Mouse (Mus musculus) CH12.LX (cell line): ENCODE data around the gene Palm2. TPM values are rescaled to one million over a fixed set of nuclear protein-coding genes. Genes with fewer than 3 reads are reported as not detected.

ENCODE experiments used
- DNase-seq: peaks from one replicate; pipeline ENCODE4 v3.0.0-alpha.2; 2013; ENCODE audit errors: extremely low read depth
- H3K27ac ChIP-seq: 2 replicates; pipeline ENCODE4 v1.5.1; 2012; ENCODE audit warnings: low read depth, mild to moderate bottlenecking, control low read depth, moderate library complexity; ENCODE audit not compliant: insufficient read depth
- H3K27me3 ChIP-seq: replicated peaks from 2 replicates; pipeline ENCODE3; 2012; ENCODE audit warnings: inconsistent platforms
- H3K36me3 ChIP-seq, 2 experiments: replicated peaks in 1 of 2; 2 replicates each; pipeline versions ENCODE3 to v1.6.1; 2012; ENCODE audit warnings: inconsistent platforms in 1 of 2, low read length in 1 of 2, mild to moderate bottlenecking in 1 of 2, mixed read lengths in 1 of 2, moderate library complexity in 1 of 2; ENCODE audit not compliant: control insufficient read depth in 1 of 2, insufficient read depth in 1 of 2
- H3K4me1 ChIP-seq, 2 experiments: 2 replicates each; pipeline ENCODE4 v1.6.1; 2012; ENCODE audit warnings: inconsistent platforms in 1 of 2, moderate library complexity in 1 of 2; ENCODE audit not compliant: insufficient read depth in 2 of 2, control insufficient read depth in 1 of 2
- H3K4me2 ChIP-seq: 2 replicates; pipeline ENCODE4 v1.6.1; 2012; ENCODE audit warnings: low read depth, mild to moderate bottlenecking, control low read depth; ENCODE audit not compliant: poor library complexity, insufficient read depth, severe bottlenecking
- H3K4me3 ChIP-seq, 3 experiments: fragments of 150-350 bp in 1 of 3; sonication (generic) in 1 of 3; replicated peaks in 1 of 3; 2 replicates each; pipeline versions ENCODE3 to v1.5.1; 2011 to 2012; ENCODE audit warnings: low read depth in 2 of 3, low read length in 2 of 3, mild to moderate bottlenecking in 2 of 3, moderate library complexity in 2 of 3, control low read depth in 1 of 3, improper control_type of control experiment in 1 of 3, inconsistent platforms in 1 of 3, mixed read lengths in 1 of 3; ENCODE audit not compliant: poor library complexity in 1 of 3
- H3K79me2 ChIP-seq: replicated peaks from 2 replicates; pipeline ENCODE4 v1.6.1; 2012; ENCODE audit warnings: mild to moderate bottlenecking, moderate library complexity; ENCODE audit not compliant: control insufficient read depth, poor library complexity, insufficient read depth, severe bottlenecking; ENCODE audit errors: extremely low read depth
- H3K9ac ChIP-seq: 2 replicates; pipeline ENCODE4 v1.6.1; 2012; ENCODE audit warnings: low read depth, mild to moderate bottlenecking, control low read depth, moderate library complexity; ENCODE audit not compliant: insufficient read depth
- H3K9me3 ChIP-seq: replicated peaks from 2 replicates; pipeline ENCODE3; 2012; ENCODE audit warnings: low read length, inconsistent platforms, mixed read lengths
- CHD2 ChIP-seq: IDR thresholded peaks from 2 replicates; pipeline ENCODE4 v1.6.1; 2011; ENCODE audit warnings: low read length, improper control_type of control experiment
- CTCF ChIP-seq, 2 experiments: IDR thresholded peaks in 1 of 2; conservative IDR thresholded peaks in 1 of 2; 2 replicates each; pipeline ENCODE4 v1.5.1; 2011 to 2012; ENCODE audit warnings: low read depth in 2 of 2, low read length in 2 of 2, improper control_type of control experiment in 1 of 2, inconsistent platforms in 1 of 2, mild to moderate bottlenecking in 1 of 2, moderate library complexity in 1 of 2
- ELF1 ChIP-seq: IDR thresholded peaks from 2 replicates; pipeline ENCODE4 v1.6.1; 2014; ENCODE audit warnings: low read depth, mild to moderate bottlenecking, inconsistent platforms, low read length, improper control_type of control experiment
- EP300 ChIP-seq: IDR thresholded peaks from 2 replicates; pipeline ENCODE4 v1.6.1; 2011; ENCODE audit warnings: low read length, improper control_type of control experiment
- ETS1 ChIP-seq: conservative IDR thresholded peaks from 2 replicates; pipeline ENCODE4 v1.6.1; 2012; ENCODE audit warnings: low read depth, mild to moderate bottlenecking, inconsistent platforms, low read length, improper control_type of control experiment, moderate library complexity
- HCFC1 ChIP-seq: IDR thresholded peaks from 2 replicates; pipeline ENCODE4 v1.6.1; 2012; ENCODE audit warnings: low read depth, mild to moderate bottlenecking, inconsistent platforms, low read length, improper control_type of control experiment
- IRF4 ChIP-seq: IDR thresholded peaks from 2 replicates; pipeline ENCODE4 v1.6.1; 2014; ENCODE audit warnings: low read depth, mild to moderate bottlenecking, inconsistent platforms, low read length, improper control_type of control experiment
- JUN ChIP-seq: IDR thresholded peaks from 2 replicates; pipeline ENCODE4 v1.6.1; 2011; ENCODE audit warnings: low read depth, mild to moderate bottlenecking, low read length, improper control_type of control experiment, moderate library complexity; ENCODE audit not compliant: insufficient read depth
- JUND ChIP-seq: conservative IDR thresholded peaks from 2 replicates; pipeline ENCODE4 v1.6.1; 2011; ENCODE audit warnings: low read depth, low read length, improper control_type of control experiment
- MAFK ChIP-seq: IDR thresholded peaks from 2 replicates; pipeline ENCODE4 v1.6.1; 2011; ENCODE audit warnings: low read length, improper control_type of control experiment; ENCODE audit not compliant: insufficient replicate concordance
- MAX ChIP-seq: IDR thresholded peaks from 2 replicates; pipeline ENCODE4 v1.6.1; 2011; ENCODE audit warnings: low read length, improper control_type of control experiment
- MXI1 ChIP-seq: IDR thresholded peaks from 2 replicates; pipeline ENCODE4 v1.6.1; 2011; ENCODE audit warnings: mild to moderate bottlenecking, low read depth, low read length, improper control_type of control experiment
- MYC ChIP-seq: IDR thresholded peaks from 2 replicates; pipeline ENCODE4 v1.6.1; 2011; ENCODE audit warnings: low read depth, mild to moderate bottlenecking, improper control_type of control experiment, low read length
- NELFE ChIP-seq: IDR thresholded peaks from 2 replicates; pipeline ENCODE4 v1.6.1; 2011; ENCODE audit warnings: low read depth, low read length, improper control_type of control experiment
- NRF1 ChIP-seq: IDR thresholded peaks from 2 replicates; pipeline ENCODE4 v1.6.1; 2014; ENCODE audit warnings: low read depth, mild to moderate bottlenecking, inconsistent platforms, low read length, improper control_type of control experiment, moderate library complexity
- PAX5 ChIP-seq: IDR thresholded peaks from 2 replicates; pipeline ENCODE4 v1.6.1; 2012; ENCODE audit warnings: low read length, inconsistent platforms, mixed read lengths
- POLR2A ChIP-seq: IDR thresholded peaks from 2 replicates; pipeline ENCODE4 v1.6.1; 2011; ENCODE audit warnings: low read depth, mild to moderate bottlenecking, improper control_type of control experiment, low read length
- RCOR1 ChIP-seq: conservative IDR thresholded peaks from 2 replicates; pipeline ENCODE4 v1.6.1; 2012; ENCODE audit warnings: low read depth, mild to moderate bottlenecking, inconsistent platforms, low read length, improper control_type of control experiment
- SMC3 ChIP-seq: IDR thresholded peaks from 2 replicates; pipeline ENCODE4 v1.6.1; 2011; ENCODE audit warnings: low read depth, low read length, improper control_type of control experiment
- TBP ChIP-seq: conservative IDR thresholded peaks from 2 replicates; pipeline ENCODE4 v1.6.1; 2011; ENCODE audit warnings: low read depth, low read length, improper control_type of control experiment
- TCF12 ChIP-seq: IDR thresholded peaks from 2 replicates; pipeline ENCODE4 v1.6.1; 2014; ENCODE audit warnings: low read depth, mild to moderate bottlenecking, inconsistent platforms, low read length, improper control_type of control experiment
- UBTF ChIP-seq: IDR thresholded peaks from 2 replicates; pipeline ENCODE4 v1.6.1; 2012; ENCODE audit warnings: low read depth, mild to moderate bottlenecking, inconsistent platforms, low read length, improper control_type of control experiment, moderate library complexity
- USF2 ChIP-seq: conservative IDR thresholded peaks from 2 replicates; pipeline ENCODE4 v1.6.1; 2011; ENCODE audit warnings: low read depth, low read length, improper control_type of control experiment
- ZC3H11A ChIP-seq: IDR thresholded peaks from 2 replicates; pipeline ENCODE4 v1.6.1; 2012; ENCODE audit warnings: low read depth, mild to moderate bottlenecking, inconsistent platforms, low read length, improper control_type of control experiment
- ZMIZ1 ChIP-seq: IDR thresholded peaks from 2 replicates; pipeline ENCODE4 v1.6.1; 2012; ENCODE audit warnings: low read depth, mild to moderate bottlenecking, inconsistent platforms, low read length, improper control_type of control experiment
- ZNF384 ChIP-seq: IDR thresholded peaks from 2 replicates; pipeline ENCODE4 v1.6.1; 2012; ENCODE audit warnings: low read depth, low read length, improper control_type of control experiment, inconsistent platforms
- dilution Hi-C: fragments of 300-500 bp; cut with MboI; formaldehyde crosslinking; loops from 2 replicates; pipeline ENCODE4 v1.14.3; 2020; ENCODE audit warnings: low sequenced_read_pairs; ENCODE audit not compliant: extremely low pct_unique_long_range_greater_than_20kb, extremely low pct_ligation_motif_present
- in situ Hi-C: fragments of 300-500 bp; cut with MboI; formaldehyde crosslinking; loops from 3 replicates; pipeline ENCODE4 v1.14.3; 2019; ENCODE audit warnings: low sequenced_read_pairs, low pct_ligation_motif_present, low pct_unique_long_range_greater_than_20kb, mixed read lengths
- polyA plus RNA-seq: library from polyadenylated mRNA; unstranded; fragments of >175 nt; gene quantifications from 2 replicates; pipeline ENCODE4 v1.2.1, GENCODE M21; 2012; ENCODE audit warnings: low read depth; ENCODE audit not compliant: insufficient read length
- total RNA-seq, 2 experiments: library from RNA; depleted of rRNA; stranded (reverse); fragments of 300-350 nt in 1 of 2; fragments of >200 nt in 1 of 2; gene quantifications; 2 replicates each; pipeline ENCODE4 v1.2.3; 2012 to 2014

Palm2 gene
- total and polyA plus RNA-seq, 3 experiments, result not detected

GRCm38 (mm10) chr4:57614686-57615085, 180.6 kb downstream of the Palm2 start:
- dilution Hi-C loops, result no loop called here
- Histone ChIP-seq H3K9ac (no peak overlapping the region), H3K9me3 (peaks cover 2% of the 10 kb centered on the region), H3K27ac (no peak overlapping the region), H3K4me2 (no peak overlapping the region), H3K27me3 (no peaks in the 10 kb centered on the region), H3K4me3 (no peak overlapping the region), H3K36me3 (no peaks in the 10 kb centered on the region), H3K79me2 (no peaks in the 10 kb centered on the region), H3K4me1 (no peaks in the 10 kb centered on the region)
- no peak for DNase-seq
- TF ChIP-seq CTCF (conservative IDR thresholded peaks at IDR 0.05 in 1 of 2, IDR thresholded peaks at IDR 0.05 in 1 of 2; ENCODE audit: low read depth in 2 of 2, low read length in 2 of 2) (no peak), JUND (no peak), MXI1 (no peak), NELFE (no peak), IRF4 (no peak), MYC (no peak), JUN (no peak), MAFK (no peak), UBTF (no peak), ETS1 (no peak), RCOR1 (no peak), ZNF384 (no peak), TCF12 (no peak), SMC3 (no peak), USF2 (no peak), TBP (no peak), EP300 (no peak), CHD2 (no peak)
- in situ Hi-C loops, result loop anchor here (25.0 kb wide), 1 partner anchor 152 kb away; no protein-coding TSS in a partner anchor

DNA sequence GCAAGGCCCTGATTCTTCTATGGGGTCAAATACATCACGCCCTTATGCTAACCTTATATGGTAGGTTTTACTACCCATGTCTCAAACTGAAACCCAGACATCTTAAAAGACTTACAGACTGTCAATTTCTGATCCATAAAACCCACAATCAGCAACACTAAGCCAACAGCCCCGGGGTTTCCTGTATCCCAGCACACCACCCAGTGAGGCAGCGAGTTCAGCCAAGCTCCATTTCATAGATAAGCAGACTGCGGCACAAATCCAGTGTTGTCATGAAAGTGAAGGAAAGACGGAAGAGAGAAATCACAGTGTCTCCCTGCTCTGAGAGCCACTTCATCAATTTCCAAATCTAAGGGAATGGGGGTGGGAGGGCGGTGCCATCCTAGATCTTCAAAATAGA, 184.7 kb downstream of the Palm2 start:
- DNase-seq, result no peak
- H3K4me2 ChIP-seq, result no peak overlapping the region
- in situ Hi-C loops (loop anchor here (25.0 kb wide), 1 partner anchor 156 kb away; no protein-coding TSS in a partner anchor), dilution Hi-C loops (no loop called here)
- H3K27ac ChIP-seq, result no peak overlapping the region
- no peak overlapping the region for H3K9ac ChIP-seq
- no peaks in the 10 kb centered on the region for H3K27me3 ChIP-seq
- H3K36me3 ChIP-seq, result no peaks in the 10 kb centered on the region
- H3K4me1 ChIP-seq, result no peaks in the 10 kb centered on the region
- peaks cover 2% of the 10 kb centered on the region for H3K9me3 ChIP-seq
- TF ChIP-seq POLR2A, result no peak
- no peak for TF ChIP-seq SMC3
- no peak for TF ChIP-seq MAFK
- no peak for TF ChIP-seq MAX
- no peak for TF ChIP-seq TBP
- no peak for TF ChIP-seq ZMIZ1
- TF ChIP-seq NRF1, result no peak
- TF ChIP-seq HCFC1, result no peak
- TF ChIP-seq CTCF (conservative IDR thresholded peaks at IDR 0.05 in 1 of 2, IDR thresholded peaks at IDR 0.05 in 1 of 2; ENCODE audit: low read depth in 2 of 2, low read length in 2 of 2), result no peak
- no peak for TF ChIP-seq ZC3H11A
- TF ChIP-seq IRF4, result no peak
- TF ChIP-seq CHD2, result no peak
- TF ChIP-seq RCOR1, result no peak
- TF ChIP-seq ELF1, result no peak
- TF ChIP-seq PAX5, result no peak
- TF ChIP-seq MYC, result no peak
- H3K4me3 ChIP-seq, result no peak overlapping the region
- no peaks in the 10 kb centered on the region for H3K79me2 ChIP-seq
